Mouse (Mus musculus) B cell, adult 67 days (primary cell): ENCODE results near the gene Edrf1. TPM values are rescaled to one million over a fixed set of nuclear protein-coding genes. Genes with fewer than 3 reads are reported as not detected.

Experiments
- total RNA-seq, 2 experiments: library from RNA; stranded (reverse); gene quantifications; 4 replicates each; pipeline ENCODE4 v1.2.4; 2023

The Edrf1 gene
- 10 to 100 TPM; 50.4 to 59.7 TPM for total RNA-seq

DNA sequence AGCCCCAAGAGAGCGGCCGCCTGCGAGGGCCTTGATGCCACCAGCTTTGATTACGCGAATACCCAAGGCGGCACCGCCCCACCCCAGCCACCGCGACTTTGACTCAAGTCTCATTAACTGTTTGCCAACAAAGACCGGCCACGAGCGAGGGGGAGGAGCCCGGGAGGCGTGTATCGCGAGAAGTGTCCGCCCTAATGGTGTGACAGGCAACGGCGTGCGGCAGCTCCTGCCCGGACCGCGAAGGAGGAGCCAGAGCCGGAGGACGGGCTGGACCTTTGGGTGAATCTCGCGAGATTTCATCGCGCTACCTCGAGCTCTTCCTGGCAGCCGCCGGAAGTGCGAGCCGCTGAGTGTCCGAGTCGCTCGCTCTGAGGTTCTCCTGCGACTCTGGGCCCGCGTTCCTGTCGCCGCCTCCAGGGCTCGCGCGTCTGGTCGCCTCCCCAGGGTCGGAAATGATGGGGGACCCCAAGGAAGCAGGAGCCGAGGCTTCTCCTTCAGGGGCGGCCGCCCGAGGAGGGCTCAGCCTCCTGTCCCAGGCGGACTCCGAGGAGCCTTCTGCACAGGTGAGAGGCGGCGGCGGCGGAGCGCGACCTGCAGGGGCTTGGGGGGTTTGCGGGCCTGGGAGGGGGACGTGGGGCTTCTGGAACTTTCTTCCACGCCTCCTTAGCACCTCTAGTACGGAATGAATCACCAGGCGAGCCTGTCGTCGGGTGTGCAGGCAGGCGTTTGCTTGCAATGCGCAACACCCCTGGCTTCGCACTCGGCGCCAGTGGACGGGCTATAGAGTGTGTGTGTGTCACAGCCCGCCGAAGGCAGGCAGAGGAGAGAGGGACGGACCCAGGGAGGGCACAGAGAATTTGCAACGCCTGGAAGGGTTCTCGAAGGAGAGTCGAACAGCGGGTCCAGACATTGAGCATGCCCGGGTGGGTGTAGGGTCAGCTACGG is at the start of gene Edrf1:
Gene Edrf1, plus strand, starts transcription at position 183 of the 945 bp plus-strand sequence.

GRCm38 (mm10) chr7:133602058-133602457 is 35.3 kb upstream of the Edrf1 start, which contains the start of gene Tex36:
Gene Tex36 (minus strand): TSS chr7:133602158.

DNA sequence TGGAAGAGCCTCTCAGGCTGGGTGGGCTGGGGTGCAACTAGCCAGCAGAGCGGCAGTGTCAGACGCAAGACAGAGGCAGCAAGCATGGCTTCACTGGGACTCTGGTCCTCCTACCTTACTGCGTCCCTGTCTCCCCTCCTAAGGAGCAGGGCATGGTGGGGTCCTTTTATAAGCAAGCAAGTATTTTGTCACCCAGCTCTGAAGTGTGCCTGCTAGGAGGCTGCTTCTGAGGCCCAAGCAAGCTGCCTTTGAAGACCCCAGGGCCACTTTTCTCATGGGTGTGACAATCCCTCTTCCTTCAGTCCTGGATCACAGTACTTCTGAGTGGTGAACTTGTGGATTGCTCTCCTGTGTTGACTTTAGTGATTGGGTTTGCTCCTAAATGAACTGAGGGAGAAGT is 42.6 kb downstream of the Edrf1 start, which contains the start of gene Mmp21:
Gene Mmp21, minus strand, starts transcription at position 101 of the 400 bp plus-strand sequence.

Other genes starting within 250 kb of the Edrf1 start
- gene Tex36, start 35.4 kb upstream of the Edrf1 start, total RNA-seq: not detected
- under 1 TPM; 0.21 to 0.67 TPM for gene Mmp21, start 42.5 kb downstream of the Edrf1 start, total RNA-seq
- gene Bccip, start 71.8 kb downstream of the Edrf1 start, total RNA-seq: 10 to 100 TPM; 79.1 to 80.3 TPM
- 10 to 100 TPM; 14.7 to 18.0 TPM for gene Uros, start 72.5 kb downstream of the Edrf1 start, total RNA-seq
- not detected for gene Fank1, start 139.3 kb downstream of the Edrf1 start, total RNA-seq
- gene Dhx32, start 145.2 kb downstream of the Edrf1 start, total RNA-seq: 10 to 100 TPM; 17.7 to 21.6 TPM